Mouse (Mus musculus): ENCODE data around the gene Atp2b2.

Gene Atp2b2

GRCm38 (mm10) chr6:114042332-114042731 lies at the start of gene Atp2b2:
TSS of gene Atp2b2 (minus strand) at chr6:114042613.
- DNase-seq (ENCODE audit: extremely low read depth, low read depth, low spot score) = no peak

- DNase-seq (ENCODE audit: extremely low read depth, low read depth, low spot score) = no peak
Measured at GRCm38 (mm10) chr6:114089626-114090025, 47.2 kb upstream of the Atp2b2 start.

- no peak for DNase-seq (ENCODE audit: extremely low read depth, low read depth, low spot score)
Measured at GRCm38 (mm10) chr6:114087106-114087505, 44.7 kb upstream of the Atp2b2 start.

GRCm38 (mm10) chr6:114078556-114078955 lies 36.1 kb upstream of the Atp2b2 start:
- no peak for DNase-seq (ENCODE audit: extremely low read depth, low read depth, low spot score)

- no peak for DNase-seq (ENCODE audit: extremely low read depth, low read depth, low spot score)
Measured at GRCm38 (mm10) chr6:114076560-114076959, 34.1 kb upstream of the Atp2b2 start.

- no peak for DNase-seq (ENCODE audit: extremely low read depth, low read depth, low spot score)
Measured at GRCm38 (mm10) chr6:114076061-114076460, 33.6 kb upstream of the Atp2b2 start.

- no peak for DNase-seq (ENCODE audit: extremely low read depth, low read depth, low spot score)
Measured at GRCm38 (mm10) chr6:114074929-114075328, 32.5 kb upstream of the Atp2b2 start.

GRCm38 (mm10) chr6:114074256-114074655 lies 31.8 kb upstream of the Atp2b2 start:
- DNase-seq (ENCODE audit: extremely low read depth, low read depth, low spot score) = no peak

GRCm38 (mm10) chr6:114071564-114071963 lies 29.2 kb upstream of the Atp2b2 start:
- DNase-seq (ENCODE audit: extremely low read depth, low read depth, low spot score) = no peak

GRCm38 (mm10) chr6:114063100-114063499 lies 20.7 kb upstream of the Atp2b2 start:
- no peak for DNase-seq (ENCODE audit: extremely low read depth, low read depth, low spot score)

- DNase-seq (ENCODE audit: extremely low read depth, low read depth, low spot score) = no peak
Measured at GRCm38 (mm10) chr6:114062688-114063087, 20.3 kb upstream of the Atp2b2 start.

- no peak for DNase-seq (ENCODE audit: extremely low read depth, low read depth, low spot score)
Measured at GRCm38 (mm10) chr6:114059206-114059605, 16.8 kb upstream of the Atp2b2 start.

- DNase-seq (ENCODE audit: extremely low read depth, low read depth, low spot score) = no peak
Measured at GRCm38 (mm10) chr6:114058030-114058808, 15.8 kb upstream of the Atp2b2 start.

GRCm38 (mm10) chr6:114055311-114055710 lies 12.9 kb upstream of the Atp2b2 start:
- DNase-seq (ENCODE audit: extremely low read depth, low read depth, low spot score) = no peak

- DNase-seq (ENCODE audit: extremely low read depth, low read depth, low spot score) = no peak
Measured at GRCm38 (mm10) chr6:114044962-114045361, 2.5 kb upstream of the Atp2b2 start.

- DNase-seq (ENCODE audit: extremely low read depth, low read depth, low spot score) = no peak
Measured at GRCm38 (mm10) chr6:114042836-114043235, 423 bp upstream of the Atp2b2 start.

- no peak for DNase-seq (ENCODE audit: extremely low read depth, low read depth, low spot score)
Measured at GRCm38 (mm10) chr6:114041911-114042284, 515 bp downstream of the Atp2b2 start.

GRCm38 (mm10) chr6:114041097-114041910 lies 1.1 kb downstream of the Atp2b2 start:
- DNase-seq (ENCODE audit: extremely low read depth, low read depth, low spot score) = no peak

GRCm38 (mm10) chr6:114035704-114036103 lies 6.7 kb downstream of the Atp2b2 start:
- no peak for DNase-seq (ENCODE audit: extremely low read depth, low read depth, low spot score)

- no peak for DNase-seq (ENCODE audit: extremely low read depth, low read depth, low spot score)
Measured at GRCm38 (mm10) chr6:114032822-114033221, 9.6 kb downstream of the Atp2b2 start.

- DNase-seq (ENCODE audit: extremely low read depth, low read depth, low spot score) = no peak
Measured at GRCm38 (mm10) chr6:114023794-114024193, 18.6 kb downstream of the Atp2b2 start.

GRCm38 (mm10) chr6:114022104-114022503 lies 20.3 kb downstream of the Atp2b2 start:
- DNase-seq (ENCODE audit: extremely low read depth, low read depth, low spot score) = no peak
